Mouse (Mus musculus): ENCODE measurements at regions not wholly inside any gene's neighbourhood (a gene's known extent, or its start where the extent isn't known, plus 50 kb on each side); places are given as distances from the start of the nearest gene placed in this dataset.

GRCm38 (mm10) chr17:9907077-9907476 lies 237.6 kb upstream of the Pabpc6 start:
- no peak for TF ChIP-seq CTCF (IDR thresholded peaks at IDR 0.05; ENCODE audit: low read depth, low read length)
- TF ChIP-seq POLR2A (IDR thresholded peaks at IDR 0.05; ENCODE audit: insufficient read depth, low read length): no peak

Data from ES-Bruce4 (cell line).